Mouse (Mus musculus) MEL (cell line): Measurements from ENCODE around the gene Scamp2. TPM values are rescaled to one million over a fixed set of nuclear protein-coding genes. Genes with fewer than 3 reads are reported as not detected.

Source experiments
- DNase-seq: peaks from one replicate; pipeline ENCODE4 v3.0.0; 2011; ENCODE audit warnings: low read depth, low spot score
- H3K27ac ChIP-seq: 2 replicates; pipeline ENCODE4 v1.5.1; 2012; ENCODE audit warnings: low read depth, mild to moderate bottlenecking, control low read depth, low read length, moderate library complexity; ENCODE audit not compliant: control insufficient read depth
- H3K27me3 ChIP-seq, 2 experiments: fragments of 150-350 bp in 1 of 2; sonication (generic) in 1 of 2; 2 replicates each; pipeline ENCODE4 v1.6.1; 2012; ENCODE audit warnings: low read length in 2 of 2, mild to moderate bottlenecking in 2 of 2, improper control_type of control experiment in 1 of 2, moderate library complexity in 1 of 2; ENCODE audit not compliant: insufficient read depth in 2 of 2, control insufficient read depth in 1 of 2
- H3K36me3 ChIP-seq, 2 experiments: 2 replicates each; pipeline ENCODE4 v1.6.1; 2012 to 2014; ENCODE audit warnings: low read length in 2 of 2, improper control_type of control experiment in 1 of 2, inconsistent platforms in 1 of 2, mild to moderate bottlenecking in 1 of 2; ENCODE audit not compliant: insufficient read depth in 2 of 2, control insufficient read depth in 1 of 2
- H3K4me1 ChIP-seq, 2 experiments: fragments of 150-350 bp in 1 of 2; sonication (generic) in 1 of 2; 2 replicates each; pipeline ENCODE4 v1.6.1; 2012; ENCODE audit warnings: low read length in 2 of 2, improper control_type of control experiment in 1 of 2, mild to moderate bottlenecking in 1 of 2; ENCODE audit not compliant: insufficient read depth in 2 of 2, control insufficient read depth in 1 of 2
- H3K4me3 ChIP-seq, 2 experiments: fragments of 150-350 bp in 1 of 2; sonication (generic) in 1 of 2; 2 replicates each; pipeline ENCODE4 v1.5.1; 2012; ENCODE audit warnings: low read depth in 2 of 2, low read length in 2 of 2, mild to moderate bottlenecking in 2 of 2, moderate library complexity in 2 of 2, control low read depth in 1 of 2, improper control_type of control experiment in 1 of 2; ENCODE audit not compliant: control insufficient read depth in 1 of 2, insufficient read depth in 1 of 2
- H3K79me2 ChIP-seq: 2 replicates; pipeline ENCODE4 v1.6.1; 2012; ENCODE audit warnings: mild to moderate bottlenecking, low read length, moderate library complexity; ENCODE audit not compliant: control insufficient read depth, poor library complexity, insufficient read depth
- H3K9ac ChIP-seq: 2 replicates; pipeline ENCODE4 v1.6.1; 2012; ENCODE audit warnings: low read depth, mild to moderate bottlenecking, control low read depth, low read length, moderate library complexity; ENCODE audit not compliant: control insufficient read depth, poor library complexity, severe bottlenecking
- H3K9me3 ChIP-seq: fragments of 150-350 bp; sonication (generic); replicated peaks from 2 replicates; pipeline ENCODE4 v1.6.1; 2012; ENCODE audit warnings: mild to moderate bottlenecking, low read length, improper control_type of control experiment, moderate library complexity; ENCODE audit not compliant: insufficient read depth
- BHLHE40 ChIP-seq: IDR thresholded peaks from 2 replicates; pipeline ENCODE4 v1.6.1; 2012; ENCODE audit warnings: low read depth, mild to moderate bottlenecking, inconsistent platforms, low read length, improper control_type of control experiment, borderline replicate concordance
- CHD2 ChIP-seq: IDR thresholded peaks from 2 replicates; pipeline ENCODE4 v1.6.1; 2011; ENCODE audit warnings: low read length, improper control_type of control experiment
- CTCF ChIP-seq, 3 experiments: IDR thresholded peaks in 2 of 3; conservative IDR thresholded peaks in 1 of 3; 2 replicates each; pipeline ENCODE4 v1.5.1; 2011 to 2012; ENCODE audit warnings: low read length in 3 of 3, low read depth in 2 of 3, mild to moderate bottlenecking in 2 of 3, improper control_type of control experiment in 1 of 3, inconsistent platforms in 1 of 3, mixed read lengths in 1 of 3, moderate library complexity in 1 of 3; ENCODE audit not compliant: control insufficient read depth in 1 of 3, insufficient read depth in 1 of 3, poor library complexity in 1 of 3, severe bottlenecking in 1 of 3
- ELF1 ChIP-seq: IDR thresholded peaks from 2 replicates; pipeline ENCODE4 v1.6.1; 2014; ENCODE audit warnings: low read depth, mild to moderate bottlenecking, inconsistent platforms, low read length, improper control_type of control experiment, moderate library complexity
- EP300 ChIP-seq, 2 experiments: IDR thresholded peaks; 2 replicates each; pipeline ENCODE4 v1.6.1; 2011; ENCODE audit warnings: improper control_type of control experiment in 2 of 2, low read length in 2 of 2, low read depth in 1 of 2, mild to moderate bottlenecking in 1 of 2
- GABPA ChIP-seq: IDR thresholded peaks from 2 replicates; pipeline ENCODE4 v1.6.1; 2012; ENCODE audit warnings: low read depth, mild to moderate bottlenecking, inconsistent platforms, low read length, improper control_type of control experiment, moderate library complexity
- HCFC1 ChIP-seq: IDR thresholded peaks from 2 replicates; pipeline ENCODE4 v1.6.1; 2012; ENCODE audit warnings: low read depth, mild to moderate bottlenecking, inconsistent platforms, low read length, improper control_type of control experiment, moderate library complexity
- KAT2A ChIP-seq: conservative IDR thresholded peaks from 2 replicates; pipeline ENCODE4 v1.6.1; 2012; ENCODE audit warnings: low read depth, low read length, improper control_type of control experiment, inconsistent platforms
- MEF2A ChIP-seq: IDR thresholded peaks from 2 replicates; pipeline ENCODE4 v1.6.1; 2014; ENCODE audit warnings: low read depth, mild to moderate bottlenecking, inconsistent platforms, low read length, improper control_type of control experiment; ENCODE audit not compliant: poor library complexity, insufficient replicate concordance, severe bottlenecking; ENCODE audit errors: extremely low read depth
- MYC ChIP-seq: IDR thresholded peaks from 2 replicates; pipeline ENCODE4 v1.6.1; 2011; ENCODE audit warnings: low read depth, mild to moderate bottlenecking, low read length, improper control_type of control experiment, moderate library complexity
- NELFE ChIP-seq: IDR thresholded peaks from 2 replicates; pipeline ENCODE4 v1.6.1; 2011; ENCODE audit warnings: low read depth, low read length, improper control_type of control experiment
- POLR2AphosphoS2 ChIP-seq: IDR thresholded peaks from 2 replicates; pipeline ENCODE4 v1.6.1; 2011; ENCODE audit warnings: low read length, improper control_type of control experiment
- RAD21 ChIP-seq: IDR thresholded peaks from 2 replicates; pipeline ENCODE4 v1.6.1; 2011; ENCODE audit warnings: mild to moderate bottlenecking, low read depth, low read length, improper control_type of control experiment
- RCOR1 ChIP-seq: IDR thresholded peaks from 2 replicates; pipeline ENCODE4 v1.6.1; 2012; ENCODE audit warnings: low read depth, mild to moderate bottlenecking, inconsistent platforms, low read length, improper control_type of control experiment
- SIN3A ChIP-seq: IDR thresholded peaks from 2 replicates; pipeline ENCODE4 v1.6.1; 2012; ENCODE audit warnings: low read length, improper control_type of control experiment, inconsistent platforms
- SMC3 ChIP-seq: IDR thresholded peaks from 2 replicates; pipeline ENCODE4 v1.6.1; 2011; ENCODE audit warnings: low read depth, low read length, improper control_type of control experiment
- UBTF ChIP-seq: IDR thresholded peaks from 2 replicates; pipeline ENCODE4 v1.6.1; 2012; ENCODE audit warnings: low read depth, mild to moderate bottlenecking, inconsistent platforms, low read length, improper control_type of control experiment, moderate library complexity, borderline replicate concordance; ENCODE audit not compliant: insufficient read depth
- USF1 ChIP-seq: IDR thresholded peaks from 2 replicates; pipeline ENCODE4 v1.6.1; 2014; ENCODE audit warnings: low read depth, mild to moderate bottlenecking, inconsistent platforms, low read length, improper control_type of control experiment, moderate library complexity
- USF2 ChIP-seq, 2 experiments: IDR thresholded peaks; 2 replicates each; pipeline ENCODE4 v1.6.1; 2011 to 2012; ENCODE audit warnings: improper control_type of control experiment in 2 of 2, low read length in 2 of 2, borderline replicate concordance in 1 of 2, inconsistent platforms in 1 of 2, low read depth in 1 of 2, mild to moderate bottlenecking in 1 of 2; ENCODE audit not compliant: insufficient read depth in 1 of 2
- ZNF384 ChIP-seq: IDR thresholded peaks from 2 replicates; pipeline ENCODE4 v1.6.1; 2012; ENCODE audit warnings: low read depth, mild to moderate bottlenecking, inconsistent platforms, low read length, improper control_type of control experiment
- polyA plus RNA-seq, 2 experiments: library from polyadenylated mRNA; stranded (reverse) in 1 of 2; unstranded in 1 of 2; fragments of >175 nt in 1 of 2; fragments of >200 nt in 1 of 2; gene quantifications; 2 replicates each; pipeline versions ENCODE4 v1.2.1 to v1.2.4; 2012; ENCODE audit warnings: low replicate concordance in 2 of 2, low read depth in 1 of 2; ENCODE audit not compliant: insufficient read length in 2 of 2, insufficient read depth in 1 of 2, missing spikeins in 1 of 2
- total RNA-seq: library from RNA; depleted of rRNA; stranded (reverse); fragments of 300-350 nt; gene quantifications from 2 replicates; pipeline ENCODE4 v1.2.3, GENCODE M21; 2012

The Scamp2 gene
- total and polyA plus RNA-seq, 3 experiments = 35.4 to 51.4 TPM; not detected in 1

DNA sequence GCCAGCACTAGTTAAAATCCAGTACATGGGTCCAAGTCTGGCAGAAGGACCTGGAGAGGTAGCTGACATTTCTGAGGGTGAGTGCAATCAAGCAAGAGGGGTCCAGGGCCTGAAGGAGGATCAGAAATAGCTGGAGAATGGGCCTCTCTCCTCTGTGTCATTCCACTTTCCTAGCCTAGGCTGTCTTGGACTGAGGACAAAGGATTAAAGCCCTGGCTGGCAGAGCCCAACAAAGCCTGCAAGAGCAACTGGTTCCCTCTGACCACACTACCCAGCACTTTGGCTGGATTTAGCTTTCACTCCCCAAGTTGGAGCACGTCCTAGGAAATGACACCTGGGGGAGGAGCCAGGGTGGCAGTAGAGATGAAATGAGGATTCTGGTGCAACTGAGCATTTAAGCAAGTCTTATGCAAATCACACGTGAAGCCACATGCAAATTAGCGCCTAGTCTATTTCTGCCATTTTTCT is 49.6 kb downstream of the Scamp2 start:
- Histone ChIP-seq H3K4me3 (no peak overlapping the region), H3K27ac (no peak overlapping the region), H3K9ac (no peak overlapping the region), H3K36me3 (no peaks in the 10 kb centered on the region), H3K9me3 (no peaks in the 10 kb centered on the region), H3K27me3 (peaks cover 0 to 4% of the 10 kb centered on the region in 2 experiments), H3K4me1 (no peaks in the 10 kb centered on the region), H3K79me2 (no peaks in the 10 kb centered on the region)
- no peak for TF ChIP-seq BHLHE40
- no peak for TF ChIP-seq GABPA
- TF ChIP-seq USF2 (IDR thresholded peaks at IDR 0.05; ENCODE audit: borderline replicate concordance in 1 of 2, insufficient read depth in 1 of 2, low read depth in 1 of 2, low read length in 2 of 2) = no peak
- no peak for TF ChIP-seq EP300 (IDR thresholded peaks at IDR 0.05; ENCODE audit: low read depth in 1 of 2, low read length in 2 of 2)
- no peak for TF ChIP-seq SIN3A
- no peak for TF ChIP-seq MEF2A
- TF ChIP-seq NELFE = no peak
- TF ChIP-seq ZNF384 = no peak
- TF ChIP-seq RAD21 = no peak
- no peak for TF ChIP-seq MYC
- no peak for TF ChIP-seq UBTF
- TF ChIP-seq HCFC1 = no peak
- TF ChIP-seq SMC3 = no peak
- TF ChIP-seq ELF1 = no peak
- TF ChIP-seq USF1 = no peak
- TF ChIP-seq POLR2AphosphoS2 = no peak
- no peak for TF ChIP-seq KAT2A
- no peak for TF ChIP-seq CTCF (IDR thresholded peaks at IDR 0.05 in 2 of 3, conservative IDR thresholded peaks at IDR 0.05 in 1 of 3; ENCODE audit: control insufficient read depth in 1 of 3, insufficient read depth in 1 of 3, low read depth in 2 of 3, low read length in 3 of 3, poor library complexity in 1 of 3, severe bottlenecking in 1 of 3)
- DNase-seq = no peak

DNA sequence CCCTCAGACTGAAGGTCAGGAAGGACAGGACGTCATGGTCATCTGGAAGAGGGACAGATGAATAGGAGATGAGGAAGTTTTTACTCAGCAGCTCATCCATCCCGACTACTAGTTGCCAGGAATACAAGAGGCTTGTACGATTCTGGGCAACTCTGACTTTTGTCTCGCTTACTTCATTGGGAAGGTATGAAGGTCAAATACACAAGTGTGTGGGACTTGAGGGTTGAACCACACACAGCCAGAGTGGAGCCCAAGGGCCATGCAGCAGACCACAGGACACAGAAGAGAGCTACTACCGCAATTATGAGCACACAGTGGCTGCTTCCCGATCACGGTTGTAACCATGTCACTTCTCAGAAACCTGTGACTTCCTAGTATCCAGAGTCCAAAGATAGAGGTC is 51.8 kb downstream of the Scamp2 start:
- DNase-seq = no peak
- H3K27me3 ChIP-seq = peaks cover 0 to 4% of the 10 kb centered on the region in 2 experiments; a peak in 3 of 4 replicates

More for the DNA sequence above, 51.8 kb downstream of the Scamp2 start:
- Histone ChIP-seq H3K9me3 (no peaks in the 10 kb centered on the region), H3K27ac (no peak overlapping the region), H3K79me2 (no peaks in the 10 kb centered on the region), H3K36me3 (no peaks in the 10 kb centered on the region), H3K4me1 (peaks cover 0 to 2% of the 10 kb centered on the region in 2 experiments; a peak in 1 of 4 replicates), H3K4me3 (no peak overlapping the region), H3K9ac (no peak overlapping the region)
- TF ChIP-seq MEF2A = no peak
- TF ChIP-seq SIN3A = no peak
- no peak for TF ChIP-seq CHD2
- no peak for TF ChIP-seq UBTF
- no peak for TF ChIP-seq RCOR1
